Mouse (Mus musculus) heart, adult 8-10 months (tissue): ENCODE data around the gene Sh3glb1. TPM values are rescaled to one million over a fixed set of nuclear protein-coding genes. Genes with fewer than 3 reads are reported as not detected.

Experiments used
- DNase-seq: peaks from one replicate; pipeline ENCODE4 v3.0.0; 2022; ENCODE audit warnings: low spot score
- total RNA-seq, 4 experiments: library from RNA; stranded (reverse); gene quantifications; 2 replicates each; pipeline ENCODE4 v1.2.4; 2022

Gene Sh3glb1
- total RNA-seq, 4 experiments from 2014 or later, result 329 to 372 (median 356) TPM

GRCm38 (mm10) chr3:144715033-144715432, 5.1 kb downstream of the Sh3glb1 start:
- no peak for DNase-seq

GRCm38 (mm10) chr3:144714606-144715005, 5.5 kb downstream of the Sh3glb1 start:
- DNase-seq, result no peak

- DNase-seq, result peak; percentile 45
These were observed 6.0 kb downstream of the Sh3glb1 start for GRCm38 (mm10) chr3:144714126-144714525.

DNA sequence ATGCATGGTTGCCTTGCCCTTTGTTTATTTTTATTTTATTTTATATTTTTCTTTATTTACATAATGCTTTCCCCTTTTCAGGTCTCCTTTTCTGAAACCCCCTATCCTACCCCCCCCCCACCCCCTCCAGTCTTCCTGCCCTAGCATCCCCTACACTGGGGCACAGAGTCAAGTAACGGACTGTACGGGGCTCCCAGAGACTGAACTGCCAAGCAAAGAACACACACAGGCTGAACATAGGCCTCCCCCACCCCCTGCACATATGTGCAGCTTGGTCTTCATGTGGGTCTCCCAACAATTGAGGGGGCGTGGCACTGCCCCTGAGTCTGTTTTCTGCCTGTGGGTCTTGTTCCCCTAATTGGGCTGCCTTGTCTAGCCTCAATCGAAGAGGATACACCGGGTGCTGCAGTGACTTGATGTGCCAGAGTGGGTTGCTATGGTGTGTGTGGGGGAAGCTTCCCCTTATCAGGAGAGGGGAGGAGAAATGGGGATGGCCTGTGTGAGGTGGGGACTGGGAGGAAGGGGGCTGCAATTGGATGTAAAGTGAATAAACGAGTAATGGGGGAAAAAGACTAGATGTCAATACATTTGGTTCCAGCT, 8.4 kb downstream of the Sh3glb1 start:
- DNase-seq, result no peak

GRCm38 (mm10) chr3:144708612-144709011, 11.5 kb downstream of the Sh3glb1 start:
- no peak for DNase-seq

DNA sequence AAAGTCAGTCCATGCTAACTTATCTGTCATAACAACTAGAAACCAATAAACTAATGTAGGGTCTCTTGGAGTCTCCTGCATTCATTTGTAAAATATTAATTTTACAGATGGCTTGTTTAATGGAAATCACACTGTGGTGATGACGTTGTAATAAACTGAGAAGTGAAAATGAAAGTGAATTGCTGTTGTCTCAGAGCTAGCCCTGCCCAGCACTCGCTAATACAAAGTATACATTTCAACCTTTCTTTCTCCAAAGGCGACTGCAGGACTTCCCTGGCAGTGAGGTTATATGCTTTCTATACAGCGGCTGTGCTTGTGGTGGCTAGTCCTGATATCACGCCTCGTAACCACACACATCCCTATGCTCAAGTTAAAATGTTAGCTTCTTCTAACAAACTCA, 16.2 kb downstream of the Sh3glb1 start:
- DNase-seq, result no peak

DNA sequence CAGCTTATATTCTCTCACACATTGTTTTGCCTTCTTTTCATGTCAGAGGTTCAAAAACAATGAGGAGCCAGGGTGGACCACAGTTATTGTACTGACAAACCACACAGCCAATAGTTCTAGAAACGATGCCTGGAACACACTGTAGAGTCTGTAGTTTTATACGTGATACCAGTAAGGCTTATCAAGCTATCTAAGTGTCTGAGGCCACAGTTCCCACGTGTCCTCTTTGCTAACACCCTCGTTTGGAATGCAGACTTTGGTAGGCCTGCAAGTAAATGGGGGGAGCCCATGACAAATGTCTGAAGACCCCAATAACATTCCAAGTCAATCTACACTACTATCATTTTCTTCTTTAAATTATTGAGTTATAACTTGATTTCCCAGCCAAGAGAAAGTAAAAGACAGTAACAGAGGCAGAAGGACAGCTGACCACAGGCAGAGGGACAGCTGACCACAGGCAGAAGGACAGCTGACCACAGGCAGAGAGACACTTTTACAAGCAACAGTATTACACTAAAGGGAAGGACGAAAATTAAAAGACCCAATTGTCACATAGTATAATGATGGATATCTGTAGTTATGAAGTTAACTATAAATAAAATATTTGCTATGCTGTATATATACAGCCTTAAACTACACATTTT, 21.2 kb downstream of the Sh3glb1 start:
- no peak for DNase-seq

- DNase-seq, result no peak
These were observed 22.2 kb downstream of the Sh3glb1 start for GRCm38 (mm10) chr3:144697942-144698341.

DNA sequence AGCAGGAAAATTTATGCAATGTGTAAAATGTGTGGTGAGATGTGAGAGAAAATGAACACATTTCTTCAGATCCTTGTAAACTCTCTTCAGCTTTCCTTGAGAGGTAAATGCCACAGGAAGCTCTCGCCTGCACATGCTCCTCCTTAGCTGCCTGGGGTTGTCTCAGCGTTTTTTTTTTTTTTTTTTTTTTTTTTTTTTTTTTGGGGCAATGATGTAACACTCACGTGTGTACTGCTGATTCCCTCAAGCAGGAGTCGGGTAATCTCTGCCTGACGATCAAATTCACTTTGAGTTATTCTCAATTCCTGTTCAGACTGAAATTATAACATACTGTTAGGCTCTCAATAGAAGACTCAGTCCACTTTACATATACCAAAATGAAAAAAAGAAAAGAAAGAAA, 23.0 kb downstream of the Sh3glb1 start:
- no peak for DNase-seq

GRCm38 (mm10) chr3:144694941-144695340, 25.2 kb downstream of the Sh3glb1 start:
- no peak for DNase-seq

GRCm38 (mm10) chr3:144694040-144694439, 26.1 kb downstream of the Sh3glb1 start:
- no peak for DNase-seq

GRCm38 (mm10) chr3:144692052-144692451, 28.1 kb downstream of the Sh3glb1 start:
- peak; percentile 53 for DNase-seq

DNA sequence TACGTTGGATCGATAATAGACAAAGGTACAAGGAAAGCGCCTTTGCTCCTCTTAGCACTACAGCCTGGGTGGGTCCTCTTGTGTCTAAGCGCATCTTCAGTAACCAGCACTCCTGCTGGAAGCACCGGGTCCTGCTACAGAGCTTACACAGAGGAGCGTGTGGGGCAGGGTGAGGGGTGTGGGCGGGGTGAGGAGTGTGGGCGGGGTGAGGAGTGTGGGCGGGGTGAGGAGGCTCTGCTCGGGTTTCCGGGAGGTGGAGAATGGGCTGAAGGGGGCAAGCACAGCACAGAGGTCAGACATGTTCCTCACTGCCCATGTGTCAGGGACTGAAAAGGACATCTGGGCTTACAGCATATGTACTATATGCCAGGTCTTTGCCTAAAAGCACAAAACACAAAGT, 30.9 kb downstream of the Sh3glb1 start:
- DNase-seq, result no peak

DNA sequence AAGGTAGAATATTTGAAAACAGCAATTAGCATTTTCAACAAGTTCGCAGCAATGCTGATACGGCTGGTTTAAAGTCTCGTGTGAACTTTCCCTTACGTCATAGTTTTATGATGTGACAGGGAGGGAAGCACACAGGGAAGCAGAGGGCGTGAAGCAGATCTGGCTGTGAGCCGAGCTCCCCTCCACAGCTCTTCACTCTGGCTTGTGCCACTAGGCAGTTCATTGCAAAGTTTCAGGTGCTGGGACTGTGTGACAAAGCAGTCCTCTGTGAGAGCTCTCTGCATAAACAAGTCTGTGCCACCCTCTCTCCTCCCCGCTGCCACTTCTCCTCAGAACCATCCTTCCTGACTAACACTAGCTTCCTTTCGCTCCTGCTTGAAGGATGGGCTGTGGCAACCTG, 31.9 kb downstream of the Sh3glb1 start:
- DNase-seq, result no peak

DNA sequence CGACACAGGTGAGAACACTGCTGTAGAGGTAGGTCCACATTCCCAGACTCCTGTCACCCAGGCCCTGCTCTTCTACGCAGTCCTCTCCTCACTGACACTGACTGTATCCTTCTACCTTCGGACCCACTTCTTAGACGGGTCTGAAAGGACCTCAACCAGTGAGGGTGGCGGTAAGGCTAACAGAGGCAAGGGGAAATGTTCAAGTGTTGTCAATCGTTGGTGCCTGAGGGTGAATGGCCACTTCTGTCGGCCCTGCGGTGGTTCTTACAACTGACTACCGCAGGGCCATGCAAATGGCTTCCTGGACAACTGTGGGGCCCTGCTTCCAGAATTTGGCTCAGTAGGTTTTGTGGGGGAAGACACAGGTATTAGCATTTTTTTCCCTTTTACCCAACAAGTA, 32.5 kb downstream of the Sh3glb1 start:
- DNase-seq, result no peak

DNA sequence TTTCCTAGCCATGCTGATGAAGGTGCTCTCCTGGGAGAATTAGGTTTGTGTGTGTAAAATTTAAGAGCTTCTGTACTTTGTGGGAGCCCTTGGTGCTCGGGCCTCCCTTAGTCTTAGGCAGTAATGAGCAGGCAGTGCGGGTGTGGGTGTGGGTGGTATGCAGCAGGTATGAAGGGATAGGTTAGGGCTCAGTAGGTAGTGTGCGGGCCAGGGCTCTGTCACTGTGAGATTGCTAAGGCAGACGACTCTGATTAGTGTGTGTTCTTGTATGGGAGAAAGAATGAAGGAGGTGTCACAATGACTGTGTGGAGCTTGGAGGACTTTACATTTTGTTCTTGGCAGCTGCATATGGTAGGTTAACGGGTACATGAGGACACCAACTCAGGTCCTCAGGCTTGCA, 34.0 kb downstream of the Sh3glb1 start:
- no peak for DNase-seq

DNA sequence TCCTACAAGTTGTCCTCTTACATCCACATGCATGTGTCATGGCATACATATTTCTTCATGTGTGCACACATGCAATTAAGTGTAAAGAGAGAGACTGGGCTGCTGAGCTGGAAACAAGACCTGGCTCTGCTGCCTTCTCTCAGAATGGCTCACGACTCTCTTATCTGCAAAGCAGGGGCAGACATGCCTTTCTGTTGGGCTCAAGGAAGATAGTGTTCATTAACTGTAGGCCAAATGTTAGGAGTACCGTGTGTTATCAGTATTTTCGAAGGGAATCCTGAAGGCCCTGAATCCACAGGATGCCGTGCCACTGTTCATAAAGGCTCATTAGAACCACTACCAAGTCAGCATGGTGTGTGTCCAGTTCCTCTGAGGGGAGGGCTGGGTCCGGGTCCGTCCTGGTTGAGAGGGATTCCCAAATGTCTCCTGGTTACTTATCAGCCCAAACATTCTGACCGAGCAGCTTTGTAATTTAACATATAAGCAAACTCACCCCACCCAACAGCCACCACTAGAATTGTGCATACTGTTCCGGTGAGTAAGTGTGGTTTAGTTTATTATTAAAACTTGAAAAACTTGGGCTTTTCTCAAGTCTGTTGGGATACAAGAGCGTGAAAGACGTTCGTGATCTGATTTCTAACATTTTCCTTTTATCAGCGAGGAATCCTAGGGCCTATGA, 36.9 kb downstream of the Sh3glb1 start:
- DNase-seq, result no peak

GRCm38 (mm10) chr3:144681542-144681941, 38.6 kb downstream of the Sh3glb1 start:
- no peak for DNase-seq

DNA sequence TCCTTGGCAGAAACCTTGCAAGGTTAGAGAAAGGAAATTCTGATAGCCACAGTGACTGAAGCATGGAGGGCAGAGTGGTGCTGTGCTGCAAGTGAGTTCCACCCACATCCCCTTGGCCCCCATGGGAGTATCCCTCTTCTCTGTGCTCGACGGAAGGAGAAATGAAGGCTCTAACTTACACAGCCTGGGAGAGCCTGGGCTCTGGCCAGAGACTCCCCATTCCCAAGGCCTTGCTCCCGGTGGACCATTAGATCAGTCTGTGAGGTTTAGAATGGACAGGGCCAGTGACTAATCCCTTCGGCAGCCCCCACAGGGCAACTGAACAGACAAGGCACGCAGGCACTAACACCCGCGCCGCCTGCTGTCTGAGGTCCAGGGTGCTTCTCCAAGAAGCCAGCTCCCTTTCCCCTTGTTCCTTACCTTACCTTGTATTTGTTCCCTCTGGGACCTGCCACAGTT, 40.4 kb downstream of the Sh3glb1 start:
- DNase-seq, result no peak

- no peak for DNase-seq
These were observed 41.0 kb downstream of the Sh3glb1 start for GRCm38 (mm10) chr3:144679137-144679536.

- DNase-seq, result no peak
These were observed 42.4 kb downstream of the Sh3glb1 start for GRCm38 (mm10) chr3:144677751-144678150.

GRCm38 (mm10) chr3:144676249-144676648, 43.9 kb downstream of the Sh3glb1 start:
- no peak for DNase-seq

DNA sequence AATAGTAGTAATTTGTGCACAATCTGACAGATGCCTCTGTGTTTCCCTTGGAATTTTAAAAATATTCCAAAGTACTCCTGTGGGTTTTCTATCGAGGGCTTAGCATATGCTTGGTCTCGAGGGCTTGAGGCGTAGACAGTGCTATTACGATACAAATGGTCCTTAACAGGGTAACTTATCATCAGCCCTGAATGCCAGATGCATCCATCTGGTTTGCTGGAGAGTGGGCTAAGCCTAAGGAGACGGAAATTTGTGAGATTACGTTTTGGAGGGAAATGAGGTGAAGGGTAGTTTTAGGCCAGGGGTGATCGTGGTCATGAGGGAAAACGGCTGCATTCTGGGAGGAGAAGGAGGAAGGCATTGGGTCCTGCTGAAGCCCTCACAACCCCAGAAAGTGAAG, 48.1 kb downstream of the Sh3glb1 start:
- no peak for DNase-seq
